Mouse (Mus musculus) brain, embryonic 14.5 days (tissue): ENCODE results near the gene Mxra8.

Experiments used
- CTCF ChIP-seq: fragments of 200-500 bp; IDR thresholded peaks from 2 replicates; pipeline ENCODE4 v1.5.1; 2012; ENCODE audit warnings: inconsistent platforms, mild to moderate bottlenecking, moderate library complexity, borderline replicate concordance; ENCODE audit not compliant: insufficient read depth, insufficient read length; ENCODE audit errors: extremely low read depth
- POLR2A ChIP-seq: fragments of 200-500 bp; IDR thresholded peaks from 2 replicates; pipeline ENCODE4 v1.6.1; 2012; ENCODE audit warnings: mild to moderate bottlenecking, inconsistent platforms, borderline replicate concordance; ENCODE audit not compliant: poor library complexity, insufficient read depth, insufficient read length, severe bottlenecking; ENCODE audit errors: extremely low read depth

GRCm38 (mm10) chr4:155892017-155892416 lies 52.5 kb downstream of the Mxra8 start:
- TF ChIP-seq POLR2A: peak; percentile 86
- TF ChIP-seq CTCF: peak; percentile 9; the same call in 1 of the 2 replicates
